Mouse (Mus musculus) cerebellum, adult 11 months (tissue): ENCODE data around the gene Slc50a1.

Source experiments
- DNase-seq: peaks from one replicate; pipeline ENCODE4 v3.0.0; 2022

The Slc50a1 gene

GRCm38 (mm10) chr3:89260211-89260610 lies 10.2 kb downstream of the Slc50a1 start:
- no peak for DNase-seq

- DNase-seq: no peak
Observed at GRCm38 (mm10) chr3:89259076-89259475, 11.3 kb downstream of the Slc50a1 start, which contains the start of gene Dpm3. Gene Dpm3, plus strand, starts transcription at chr3:89259358.

- DNase-seq: no peak
Observed at GRCm38 (mm10) chr3:89256177-89256576, 14.2 kb downstream of the Slc50a1 start.

DNA sequence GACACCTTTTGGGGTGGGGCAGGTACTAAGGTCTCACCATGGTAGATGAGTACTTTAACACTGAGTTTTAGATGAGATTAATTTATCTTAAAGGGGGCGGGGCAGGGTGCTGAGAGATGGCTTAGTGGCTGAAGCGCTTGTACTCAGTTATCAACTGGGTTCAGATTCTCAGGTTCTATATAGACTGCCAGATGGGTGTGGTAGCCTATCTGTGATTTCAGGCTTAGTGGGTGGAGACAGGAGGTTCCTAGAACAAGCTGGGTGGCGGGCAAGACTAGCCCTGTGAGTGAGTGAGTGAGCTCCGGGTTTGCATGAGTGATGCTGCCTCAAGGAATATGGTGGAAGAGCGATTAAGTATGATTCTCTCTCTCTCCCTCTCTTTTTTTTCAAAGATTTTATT lies 15.4 kb downstream of the Slc50a1 start:
- DNase-seq: no peak

DNA sequence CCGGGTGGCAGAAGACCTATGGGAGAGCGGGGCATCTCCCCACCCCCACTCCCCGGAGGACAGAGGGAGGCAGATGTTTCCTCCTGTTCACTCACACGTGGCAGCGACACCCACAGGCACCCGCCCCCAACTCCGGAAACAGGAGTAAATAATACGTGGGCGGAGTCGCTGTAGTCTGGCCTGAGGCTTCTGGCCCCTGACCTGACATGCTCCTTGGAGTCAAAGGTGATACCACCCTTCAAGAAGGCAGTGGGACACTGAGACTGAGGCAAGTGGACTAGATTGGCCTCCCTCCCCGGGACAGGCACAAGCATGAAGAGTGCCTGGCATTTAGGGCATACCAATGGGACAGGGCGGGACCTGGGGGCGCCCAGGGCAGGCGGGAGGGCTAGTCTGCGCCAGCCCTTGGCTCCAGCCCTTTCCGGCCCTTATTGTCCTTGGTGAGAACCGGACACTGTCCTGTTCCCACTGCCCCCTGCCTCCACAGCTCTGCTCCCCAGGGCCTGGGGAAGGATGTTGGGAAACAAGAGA lies 18.9 kb downstream of the Slc50a1 start:
- no peak for DNase-seq

GRCm38 (mm10) chr3:89250435-89251040 lies 19.8 kb downstream of the Slc50a1 start:
- peak; percentile 58 for DNase-seq

- no peak for DNase-seq
Observed at GRCm38 (mm10) chr3:89247466-89247865, 22.9 kb downstream of the Slc50a1 start.

DNA sequence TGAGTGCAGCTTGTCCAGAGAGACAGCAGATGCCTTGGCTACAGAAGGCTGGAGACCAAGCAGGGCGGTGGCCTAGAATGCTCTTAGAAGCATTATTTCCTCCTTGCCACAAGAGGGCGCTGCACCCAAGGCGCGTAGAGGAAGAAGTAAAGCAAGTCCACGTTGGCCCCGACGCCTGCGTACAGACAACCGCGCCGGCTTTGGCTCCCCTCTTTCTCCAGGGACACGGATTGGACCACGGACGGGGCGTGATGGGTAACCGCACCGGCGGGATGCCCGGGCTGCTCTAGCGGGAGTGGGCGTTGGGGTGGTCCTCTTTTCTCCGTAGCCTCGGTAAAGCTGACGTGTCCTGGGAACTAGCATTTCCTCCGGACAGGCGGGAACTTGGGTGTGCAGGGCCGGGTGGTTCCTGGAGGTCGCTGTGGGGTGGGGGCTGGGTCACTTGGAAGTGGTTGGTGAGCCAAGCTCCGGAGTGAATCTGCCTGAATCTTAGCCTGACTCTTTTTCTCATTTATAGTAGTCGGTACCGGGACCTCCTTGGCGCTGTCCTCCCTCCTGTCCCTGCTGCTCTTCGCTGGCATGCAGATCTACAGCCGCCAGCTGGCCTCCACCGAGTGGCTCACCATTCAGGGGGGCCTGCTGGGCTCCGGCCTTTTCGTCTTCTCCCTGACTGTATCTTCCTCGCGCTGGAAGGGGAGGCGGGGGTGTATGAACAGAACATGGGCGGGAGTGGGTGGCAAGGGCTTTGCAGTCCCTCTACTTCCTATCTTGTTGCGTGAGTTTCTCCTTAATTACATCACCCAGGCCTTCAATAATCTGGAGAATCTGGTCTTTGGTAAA lies 23.9 kb downstream of the Slc50a1 start, which contains the start of gene Trim46:
TSS of gene Trim46 (minus strand) at position 49 of the 840 bp plus-strand sequence.
- DNase-seq: peak; percentile 89

GRCm38 (mm10) chr3:89245688-89246171 lies 24.6 kb downstream of the Slc50a1 start, which contains the start of gene Krtcap2:
Gene Krtcap2, plus strand, starts transcription at chr3:89245966.
- peak; percentile 72 for DNase-seq

- peak; percentile 80 for DNase-seq
Observed at GRCm38 (mm10) chr3:89244982-89245687, 25.2 kb downstream of the Slc50a1 start.

DNA sequence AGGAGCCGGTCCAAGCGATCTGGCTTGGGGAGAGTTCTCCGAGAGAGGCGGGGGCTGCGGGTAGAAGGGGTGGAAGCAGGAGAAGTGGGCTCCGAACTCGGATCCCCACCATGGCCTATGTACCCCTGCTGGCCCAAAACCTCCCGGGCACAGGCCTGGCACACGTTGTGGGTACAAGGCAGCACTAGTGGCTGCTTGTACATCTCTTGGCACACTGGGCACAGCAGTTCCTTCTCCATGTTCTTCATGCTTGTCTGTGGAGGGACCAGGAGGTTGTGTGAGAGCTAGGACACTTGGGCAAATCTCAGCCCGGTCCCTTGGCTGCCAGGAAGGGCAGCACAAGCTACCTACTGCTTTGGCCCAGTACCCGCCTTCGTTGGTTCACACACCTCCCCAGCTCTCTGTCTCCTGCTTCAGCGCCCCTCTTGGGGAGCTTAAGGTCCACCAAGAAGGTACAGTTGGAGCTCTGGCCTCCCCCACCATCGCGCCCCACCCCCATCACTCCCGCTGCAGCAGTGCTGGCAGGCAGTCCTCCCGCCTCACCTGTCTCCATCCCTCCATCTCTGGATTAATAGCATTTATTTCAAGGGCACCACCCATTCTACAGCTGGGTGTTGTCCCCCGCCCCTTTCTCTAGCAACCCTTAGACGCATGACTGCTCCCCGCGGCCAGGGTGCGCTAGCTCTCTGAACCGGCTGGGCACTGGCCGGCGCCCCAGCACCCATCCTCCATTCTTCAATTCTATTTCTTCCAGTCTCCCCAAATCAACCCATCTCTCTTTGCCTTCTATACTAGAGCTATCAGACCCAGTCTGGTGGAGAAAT lies 26.0 kb downstream of the Slc50a1 start:
- peak; percentile 54 for DNase-seq

GRCm38 (mm10) chr3:89243609-89244008 lies 26.8 kb downstream of the Slc50a1 start:
- DNase-seq: no peak

DNA sequence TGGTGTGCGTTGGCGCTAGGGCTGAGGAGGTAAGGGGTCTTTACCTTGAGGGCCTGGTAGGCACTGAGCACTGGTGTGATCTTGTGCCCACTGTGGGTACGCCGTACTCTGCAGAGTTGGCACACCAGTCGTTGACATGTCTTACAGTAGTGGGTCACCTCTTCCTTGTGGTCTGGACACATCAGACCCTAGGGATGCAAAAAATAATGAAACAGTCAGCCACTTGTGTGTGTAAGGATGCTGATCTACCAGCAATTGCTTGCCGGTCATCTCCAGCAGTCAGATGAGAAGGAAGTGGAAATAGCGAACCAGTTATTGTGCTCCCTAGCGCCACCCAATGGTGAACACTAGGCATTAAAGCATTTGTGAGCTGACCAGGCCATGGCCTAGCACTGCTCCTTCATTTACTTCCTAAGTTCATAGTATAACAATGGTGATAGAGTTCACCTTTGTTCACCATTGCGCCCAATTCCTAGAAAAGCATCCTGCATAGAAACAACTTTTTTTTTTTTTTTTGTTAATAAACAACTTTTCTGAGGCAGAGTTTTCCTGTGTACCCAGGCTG lies 28.0 kb downstream of the Slc50a1 start:
- peak; percentile 68 for DNase-seq

- DNase-seq: no peak
Observed at GRCm38 (mm10) chr3:89238494-89238893, 31.9 kb downstream of the Slc50a1 start.

DNA sequence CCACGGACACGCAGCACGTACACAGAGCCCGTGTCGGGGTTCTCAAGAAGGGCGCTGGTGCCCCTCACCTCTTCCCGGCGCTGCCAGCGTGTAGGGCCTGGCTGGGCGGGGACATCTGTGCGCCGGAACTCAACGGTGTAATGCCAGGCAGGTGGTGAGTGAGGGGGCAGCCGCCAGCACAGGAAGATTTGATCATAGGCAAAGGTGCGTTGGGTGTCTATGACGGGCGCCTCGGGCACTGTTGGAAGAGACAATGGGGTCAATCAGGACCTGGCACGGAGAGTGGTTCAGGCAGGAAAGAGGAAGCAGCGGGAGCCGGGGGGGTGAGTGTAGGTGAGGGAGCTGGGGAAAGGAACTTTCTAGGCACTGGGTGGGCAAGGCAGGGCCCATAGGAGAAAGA lies 32.7 kb downstream of the Slc50a1 start:
- DNase-seq: no peak

DNA sequence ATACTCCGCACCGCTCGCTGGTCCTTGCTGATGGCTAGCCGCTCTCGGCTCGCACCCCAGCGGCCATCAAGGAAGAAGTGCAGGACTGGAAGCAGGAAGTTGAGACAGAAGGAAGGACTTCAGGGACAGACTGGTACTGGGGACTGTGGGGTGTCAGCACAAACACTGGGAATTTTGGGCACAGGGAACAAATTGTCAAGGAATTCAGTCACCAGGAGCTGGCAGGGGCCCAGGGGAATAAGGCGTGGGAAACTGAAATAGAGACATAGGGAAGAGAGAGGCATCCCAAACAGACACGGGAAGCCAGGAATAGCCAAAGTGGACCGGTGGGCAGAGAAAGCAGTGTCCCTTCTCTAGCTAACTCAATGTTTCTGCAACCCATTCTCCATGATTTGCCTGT lies 33.9 kb downstream of the Slc50a1 start:
- no peak for DNase-seq

DNA sequence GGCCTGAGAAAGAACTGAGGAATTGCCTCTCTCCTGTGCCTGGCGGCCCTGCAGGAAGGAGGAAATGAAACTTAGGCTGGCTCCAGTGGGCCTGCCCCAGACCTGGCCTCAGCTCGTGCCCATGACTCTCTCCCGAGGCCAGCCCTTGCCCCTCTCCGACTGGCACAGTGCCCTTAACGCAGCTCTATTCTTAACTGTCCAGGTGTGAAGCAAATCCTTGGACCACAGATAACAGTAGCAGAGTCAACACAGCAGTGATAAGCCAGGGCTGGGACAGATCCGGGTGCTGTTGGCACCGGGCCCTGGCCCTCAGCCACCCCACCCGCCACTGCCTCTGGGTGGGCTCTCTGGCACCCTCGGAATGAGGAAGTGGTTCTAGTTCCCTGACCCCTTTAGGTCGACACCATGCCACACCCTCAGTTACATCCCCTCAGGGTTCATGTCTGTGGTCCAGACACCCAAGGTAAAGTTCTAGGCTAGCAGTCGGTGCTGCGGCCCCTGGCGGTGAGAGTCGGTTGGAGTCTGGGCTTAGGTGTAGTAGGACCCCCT lies 36.7 kb downstream of the Slc50a1 start:
- DNase-seq: no peak

DNA sequence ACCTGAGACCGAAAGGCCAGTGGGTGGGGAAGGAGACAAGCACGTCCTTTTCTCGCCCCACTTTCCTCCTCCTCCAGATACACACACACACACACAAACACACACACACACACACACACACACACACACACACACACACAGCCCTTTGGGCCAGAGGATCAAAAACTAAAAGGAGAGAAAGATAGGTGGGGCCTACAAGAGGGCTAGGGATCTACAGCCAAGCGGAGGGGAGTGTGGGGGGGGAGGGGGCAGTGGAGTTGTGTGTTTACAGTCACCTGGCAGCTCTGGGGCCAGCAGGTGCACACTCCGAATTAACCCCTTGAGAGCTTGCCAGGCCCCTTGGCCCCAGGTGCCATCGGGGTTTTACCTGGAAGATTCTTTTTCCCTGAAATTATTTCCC lies 37.8 kb downstream of the Slc50a1 start:
- no peak for DNase-seq

DNA sequence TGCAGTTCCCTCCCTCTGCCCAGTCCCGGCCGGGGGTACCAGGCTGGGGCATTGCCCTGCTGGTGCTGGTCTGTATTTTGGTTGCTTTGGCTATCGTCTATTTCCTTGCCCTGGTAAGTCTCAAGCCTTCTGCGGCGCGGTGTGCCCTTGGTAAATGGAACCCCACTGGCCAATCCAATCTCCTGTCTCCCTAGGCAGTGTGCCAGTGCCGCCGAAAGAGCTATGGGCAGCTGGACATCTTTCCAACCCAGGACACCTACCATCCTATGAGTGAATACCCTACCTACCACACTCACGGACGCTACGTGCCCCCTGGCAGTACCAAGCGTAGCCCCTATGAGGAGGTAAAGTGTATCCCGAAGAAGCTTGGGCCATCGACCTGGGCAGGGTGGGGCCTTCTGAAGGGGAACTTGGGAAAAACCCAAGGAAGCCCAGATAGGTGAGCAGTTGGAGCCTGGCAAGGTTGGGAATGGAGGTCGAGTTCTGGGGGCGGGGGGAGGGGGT lies 38.5 kb downstream of the Slc50a1 start:
- DNase-seq: no peak

GRCm38 (mm10) chr3:89231345-89231744 lies 39.0 kb downstream of the Slc50a1 start:
- DNase-seq: no peak

DNA sequence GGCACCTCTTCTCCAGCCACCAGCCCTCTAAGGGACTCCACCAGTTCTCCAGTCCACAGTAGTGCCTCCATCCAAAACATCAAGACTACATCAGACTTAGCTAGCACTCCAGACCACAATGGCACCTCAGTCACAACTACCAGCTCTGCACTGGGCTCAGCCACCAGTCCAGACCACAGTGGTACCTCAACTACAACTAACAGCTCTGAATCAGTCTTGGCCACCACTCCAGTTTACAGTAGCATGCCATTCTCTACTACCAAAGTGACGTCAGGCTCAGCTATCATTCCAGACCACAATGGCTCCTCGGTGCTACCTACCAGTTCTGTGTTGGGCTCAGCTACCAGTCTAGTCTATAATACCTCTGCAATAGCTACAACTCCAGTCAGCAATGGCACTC lies 39.8 kb downstream of the Slc50a1 start:
- no peak for DNase-seq
